Mouse (Mus musculus) gastrocnemius, postnatal 14 days (tissue): ENCODE data around the gene Zdhhc12. TPM values are rescaled to one million over a fixed set of nuclear protein-coding genes. Genes with fewer than 3 reads are reported as not detected.
"Not testable (repeated sequence)": the region's sequence is repeated elsewhere in the genome, so short reads cannot be mapped to it uniquely, and the experiment has no call there.

Source experiments
- DNase-seq: peaks from one replicate; pipeline ENCODE4 v3.0.0; 2021; ENCODE audit warnings: mixed read lengths
- intact Hi-C: fragments of 180-260 bp; cut with DNase I; formaldehyde crosslinking; loops from one replicate; pipeline ENCODE4 v1.15.1; 2025; ENCODE audit warnings: low total_unique reads
- total RNA-seq, 2 experiments: library from RNA; stranded (reverse); gene quantifications; 2 replicates each; pipeline ENCODE4 v1.2.3; 2021

Gene Zdhhc12
- total RNA-seq, 2 experiments from 2014 or later: 3.5 to 4.0 TPM

DNA sequence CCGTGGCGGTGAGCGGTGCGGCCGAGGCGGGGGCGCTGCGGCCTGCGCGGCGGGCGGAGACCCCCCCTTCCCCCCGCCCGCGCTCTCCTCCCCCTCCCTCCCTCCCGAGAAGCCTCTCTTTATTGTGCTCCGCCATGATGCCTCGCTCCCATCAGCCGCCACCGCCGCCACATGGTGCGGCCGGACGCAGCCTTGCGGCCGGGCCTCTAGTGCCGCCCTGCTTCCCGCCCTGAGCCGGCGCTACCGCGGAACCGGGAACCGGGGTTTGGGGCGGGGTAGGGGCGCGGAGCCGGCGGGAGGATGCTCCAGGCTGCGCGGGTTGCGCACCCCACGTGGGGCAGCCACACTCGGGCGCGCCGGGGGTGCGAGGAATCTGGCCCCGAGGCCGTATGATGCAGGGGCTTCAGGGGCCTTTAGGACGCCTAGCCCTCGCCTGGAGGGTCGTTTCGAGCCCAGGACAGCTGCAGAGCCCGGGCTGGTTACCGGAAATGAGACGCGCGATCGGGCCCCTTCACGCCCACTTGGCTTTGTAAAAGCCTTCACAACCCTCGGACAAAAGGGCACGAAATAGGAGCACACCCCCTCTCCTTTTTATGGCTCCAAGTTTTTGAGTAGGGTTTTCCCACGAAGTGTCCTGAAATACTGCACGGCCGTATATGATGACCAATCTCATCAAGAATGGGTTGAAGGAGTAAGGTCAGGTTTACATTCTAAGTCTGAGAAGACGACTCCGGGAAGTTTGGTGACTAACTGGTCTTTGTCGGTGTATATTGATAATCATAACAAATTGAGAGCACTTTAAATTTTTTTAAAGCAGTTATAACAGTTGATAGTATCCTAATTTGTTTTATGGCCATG, 26.2 kb downstream of the Zdhhc12 start:
- intact Hi-C loops: no loop called here
- DNase-seq: peak; percentile 36

DNA sequence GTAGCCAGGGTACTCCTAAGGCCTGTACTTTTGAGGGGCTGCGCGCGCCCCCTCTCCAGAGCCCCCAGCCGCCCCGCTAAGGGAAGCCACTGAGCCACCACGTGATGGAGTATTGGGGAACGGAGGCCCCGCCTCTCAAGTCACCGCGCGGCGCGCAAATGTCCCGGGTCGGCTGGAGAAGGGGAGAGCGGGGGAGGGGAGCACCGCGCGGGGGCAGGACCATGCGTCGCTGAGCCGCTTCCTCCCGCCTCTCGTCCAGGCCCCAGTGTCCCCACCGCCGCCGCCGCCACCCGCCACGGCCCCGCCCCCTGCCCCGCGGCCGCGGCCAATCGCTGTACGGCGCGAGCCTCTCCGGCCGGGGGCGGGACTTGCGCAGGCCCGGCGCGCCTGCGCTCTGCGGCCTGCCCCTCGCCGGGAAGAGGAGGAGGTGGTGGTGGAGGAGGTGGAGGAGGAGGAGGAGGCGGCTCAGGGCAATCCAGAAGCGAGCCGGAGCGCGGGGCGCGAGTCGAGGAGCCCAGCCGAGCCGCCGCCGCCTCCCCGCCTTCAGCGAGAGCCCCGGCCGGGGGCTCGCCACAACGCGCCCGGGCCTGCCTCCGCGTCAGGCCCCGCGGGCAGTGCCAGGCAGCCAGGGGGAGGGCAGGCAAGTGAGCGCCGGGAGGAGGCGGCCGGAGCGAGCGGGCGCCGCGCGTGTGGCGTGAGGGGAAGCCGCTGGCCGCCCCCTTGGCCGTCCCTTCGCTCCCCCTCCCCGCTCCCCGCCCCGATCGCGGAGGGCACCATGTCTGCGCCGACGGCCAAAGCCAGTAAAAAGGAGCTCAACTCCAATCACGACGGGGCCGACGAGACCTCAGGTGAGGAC, 27.2 kb downstream of the Zdhhc12 start:
- DNase-seq: peak; percentile 96
- intact Hi-C loops: no loop called here

DNA sequence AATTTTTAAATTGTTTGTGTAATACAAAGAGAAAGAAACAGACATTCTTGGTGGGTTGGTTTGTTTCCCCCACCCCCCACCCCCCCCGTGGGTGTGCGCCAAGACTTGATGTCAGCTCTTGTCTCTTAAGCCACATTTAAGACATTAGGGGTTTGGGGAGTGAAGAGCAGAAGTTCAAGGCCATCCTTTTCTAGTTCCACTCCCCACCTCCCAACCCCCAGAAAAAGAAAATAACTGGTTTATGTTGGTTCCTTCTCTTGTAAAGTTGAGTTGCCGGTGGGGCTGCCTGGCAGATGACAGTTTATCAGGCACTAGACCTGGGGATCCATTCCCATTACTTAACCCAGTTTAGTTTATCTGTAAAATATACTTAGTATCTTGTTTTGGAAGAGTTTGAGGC, 29.1 kb downstream of the Zdhhc12 start:
- intact Hi-C loops: no loop called here
- DNase-seq: no peak

DNA sequence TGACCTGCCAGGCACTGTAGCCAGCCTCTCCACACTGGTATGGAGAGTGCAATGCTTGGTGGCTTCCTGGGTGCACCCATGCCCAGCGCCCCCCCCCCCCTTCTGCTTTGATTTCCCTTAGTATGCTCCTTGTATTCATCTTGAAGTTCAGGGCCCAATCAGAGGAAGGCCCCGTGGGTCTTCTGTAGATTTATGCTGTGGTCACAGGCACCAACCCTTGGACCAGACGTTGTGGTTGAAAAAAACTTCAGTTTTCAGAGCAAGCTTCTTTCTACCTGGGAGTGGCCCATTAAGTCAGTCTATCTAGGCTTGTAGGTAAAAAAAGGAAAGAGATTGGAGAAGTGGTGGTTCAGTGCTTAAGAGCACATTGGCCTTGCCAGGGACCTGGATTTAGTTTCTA, 29.7 kb downstream of the Zdhhc12 start:
- intact Hi-C loops: no loop called here

DNA sequence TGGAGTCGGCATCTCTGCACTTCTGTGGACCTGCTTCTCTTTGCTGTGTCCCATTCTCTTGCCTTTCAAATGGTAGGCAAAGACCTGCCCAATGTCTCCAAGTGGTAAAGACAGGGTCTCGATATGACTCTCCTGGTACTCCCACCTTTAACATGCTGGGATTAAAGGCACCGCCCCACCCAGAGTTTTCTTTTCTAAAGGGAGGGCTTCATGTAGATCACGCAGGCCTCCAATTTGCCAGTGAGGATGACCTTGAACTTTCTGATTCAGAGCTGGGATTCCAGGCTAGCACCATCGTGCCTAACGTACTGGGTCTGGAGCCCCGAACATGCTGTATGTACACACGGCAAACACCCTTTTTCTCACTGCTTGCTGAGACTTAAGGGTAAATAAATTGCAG, 30.2 kb downstream of the Zdhhc12 start:
- intact Hi-C loops: no loop called here
- DNase-seq: no peak

More for the DNA sequence above, 29.7 kb downstream of the Zdhhc12 start:
- DNase-seq: no peak

DNA sequence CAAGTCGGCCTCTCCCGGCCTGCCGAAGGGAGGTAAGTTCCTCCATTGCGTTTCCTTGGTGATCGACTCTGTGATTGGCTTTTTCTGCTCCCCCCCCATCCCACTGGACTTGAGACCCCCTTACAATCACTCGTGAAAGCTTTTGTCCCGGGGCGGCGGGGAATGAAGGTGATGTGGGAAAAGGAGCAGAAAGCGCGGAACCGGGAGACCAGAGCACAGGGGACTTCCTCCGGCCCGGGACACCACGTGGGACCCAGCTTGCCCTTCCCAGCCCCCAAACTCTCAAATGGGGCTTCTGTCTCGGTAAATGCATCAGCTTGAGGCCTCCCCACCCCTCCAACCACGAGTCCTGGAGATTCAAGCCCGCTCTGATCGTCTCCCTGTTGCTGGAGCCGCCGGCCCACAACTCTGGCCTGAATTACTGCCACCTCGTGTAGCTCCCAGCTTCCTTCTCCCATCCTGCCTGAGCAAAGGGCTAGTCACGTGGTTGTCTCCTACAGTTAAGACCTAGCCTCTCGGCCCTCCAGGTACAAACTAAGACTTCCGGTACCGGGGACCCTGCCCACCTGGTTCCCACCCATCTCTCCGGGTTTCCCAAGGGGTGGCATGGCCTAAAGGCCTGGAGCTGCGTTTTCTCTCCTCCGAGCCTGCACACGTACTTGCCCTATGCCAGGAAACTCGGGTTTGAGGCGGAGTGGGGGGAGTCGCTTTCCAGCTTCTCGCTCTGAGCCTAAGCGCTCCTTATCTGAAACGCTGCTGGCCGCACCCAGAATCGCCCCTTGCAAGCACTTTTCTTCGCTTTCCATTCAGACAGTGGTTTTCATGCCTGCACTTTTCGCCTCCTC, 31.0 kb downstream of the Zdhhc12 start:
- DNase-seq: peak; percentile 30
- intact Hi-C loops: no loop called here

DNA sequence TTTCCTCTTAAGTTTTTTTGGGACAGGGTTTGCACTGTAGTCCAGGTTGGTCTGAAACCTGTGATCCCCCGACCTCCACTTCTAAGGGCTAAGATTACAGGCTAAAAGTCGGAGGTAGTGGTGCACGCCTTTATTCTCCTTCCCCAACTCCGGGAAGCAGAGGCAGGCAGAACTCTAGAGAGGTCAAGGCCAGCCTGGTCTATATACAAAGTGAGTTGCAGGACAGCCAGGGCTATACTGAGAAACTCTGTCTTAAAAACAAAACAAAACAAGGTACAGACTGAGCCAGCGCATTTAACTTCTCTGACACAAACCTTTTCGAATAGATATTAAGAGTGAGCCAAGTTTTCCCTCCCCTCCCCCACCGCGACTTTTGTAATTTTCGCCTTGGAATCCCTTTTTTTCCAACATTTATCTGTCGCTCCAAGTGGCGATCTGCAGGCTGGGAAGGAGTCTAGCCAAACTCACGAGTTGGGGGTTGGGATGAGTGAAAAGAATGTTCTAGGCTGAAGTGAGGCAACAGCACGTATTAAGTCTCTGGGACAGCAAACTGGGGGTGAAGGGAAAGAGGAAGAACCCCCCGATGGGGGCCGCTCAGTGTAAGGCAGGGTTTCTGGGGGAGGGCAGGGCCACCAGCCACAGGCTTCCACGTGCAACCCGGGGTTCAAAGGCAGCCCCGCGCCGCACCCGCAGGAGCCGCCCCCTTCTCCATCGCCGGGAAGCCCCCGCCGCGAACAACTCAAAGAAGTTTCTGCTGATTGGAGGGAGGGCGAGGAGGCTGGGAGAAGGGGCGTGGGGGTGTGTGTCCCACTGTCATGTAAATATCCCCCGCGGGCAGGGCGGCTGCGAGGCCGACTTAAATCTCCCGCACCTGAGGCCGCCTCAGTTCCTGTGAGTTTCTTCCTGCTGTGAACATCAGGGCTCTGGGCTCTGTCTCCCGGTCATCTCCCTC, 32.0 kb downstream of the Zdhhc12 start:
- intact Hi-C loops: no loop called here
- no peak for DNase-seq

DNA sequence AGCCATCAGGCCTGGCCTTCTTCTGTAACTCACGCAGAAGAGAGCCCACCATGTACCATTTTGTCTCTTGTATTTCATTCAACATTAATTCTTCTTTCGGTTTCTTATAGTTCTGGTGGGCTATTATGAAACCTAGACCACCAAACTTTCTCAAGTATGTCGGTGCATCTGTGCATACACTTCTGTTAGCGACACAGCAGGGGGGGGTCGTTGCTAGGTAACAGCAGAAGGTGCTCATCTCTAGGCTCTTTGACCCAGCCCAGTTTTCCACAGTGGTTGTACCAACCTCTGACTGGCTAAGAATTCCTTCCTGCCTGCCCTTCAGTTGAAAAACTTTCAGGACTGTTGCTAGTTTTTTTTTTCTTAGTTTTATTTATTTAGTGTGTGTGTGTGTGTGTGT, 35.0 kb downstream of the Zdhhc12 start:
- intact Hi-C loops: no loop called here

DNA sequence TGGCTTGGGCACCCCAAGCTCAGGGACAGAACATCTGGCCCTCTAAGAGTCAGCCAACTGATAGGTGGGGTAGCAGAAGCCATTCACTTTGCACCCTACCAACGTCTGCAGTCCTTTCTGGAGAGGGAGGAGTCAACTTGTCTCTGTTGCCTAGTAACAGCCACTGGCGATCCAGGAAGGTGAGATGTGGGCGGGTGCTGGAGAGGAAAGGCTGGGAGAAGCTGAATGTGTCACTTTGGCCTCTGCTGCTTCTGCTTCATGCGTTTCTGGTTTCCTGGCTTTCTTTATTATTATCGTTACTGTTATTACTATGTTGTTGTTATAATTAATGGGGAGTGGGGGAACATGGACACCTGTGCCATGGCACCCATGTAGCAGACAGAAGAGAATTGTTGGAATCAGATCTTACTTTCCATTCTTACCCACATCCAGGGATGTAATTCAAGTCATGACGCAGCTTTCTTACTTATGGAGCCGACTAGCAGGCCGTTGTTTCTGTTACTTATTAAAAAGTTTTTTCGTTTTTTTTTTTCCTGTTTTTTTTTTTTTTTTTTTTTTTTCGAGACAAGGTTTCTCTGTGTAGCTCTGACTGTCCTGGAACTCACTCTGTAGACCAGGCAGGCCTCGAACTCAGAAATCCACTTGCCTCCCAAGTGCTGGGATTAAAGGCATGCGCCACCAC, 36.1 kb downstream of the Zdhhc12 start, which contains the start of gene Set:
Set (plus strand) TSS at position 156 of the 682 bp plus-strand sequence.
- intact Hi-C loops: no loop called here
- DNase-seq: no peak

More for the DNA sequence above, 35.0 kb downstream of the Zdhhc12 start:
- DNase-seq: no peak

DNA sequence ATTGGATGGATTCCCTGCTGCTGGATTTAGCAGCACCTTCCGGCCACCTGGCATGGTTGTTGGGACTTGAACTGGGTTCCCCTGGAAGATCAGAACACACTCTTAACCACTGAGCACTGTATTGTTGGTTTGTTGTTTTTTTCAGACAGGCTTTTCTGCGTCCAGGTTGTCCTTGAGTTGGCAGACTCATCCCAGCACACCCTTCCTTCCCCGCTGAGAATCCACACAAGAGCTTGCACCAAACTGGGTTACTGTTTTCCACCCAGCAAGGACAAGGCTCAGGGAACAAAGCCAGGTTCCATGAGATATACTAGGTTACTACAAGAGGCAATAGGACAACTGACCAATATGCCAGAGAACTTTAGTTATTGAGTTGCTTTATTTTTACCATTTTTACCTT, 36.7 kb downstream of the Zdhhc12 start:
- no peak for DNase-seq
- intact Hi-C loops: no loop called here

DNA sequence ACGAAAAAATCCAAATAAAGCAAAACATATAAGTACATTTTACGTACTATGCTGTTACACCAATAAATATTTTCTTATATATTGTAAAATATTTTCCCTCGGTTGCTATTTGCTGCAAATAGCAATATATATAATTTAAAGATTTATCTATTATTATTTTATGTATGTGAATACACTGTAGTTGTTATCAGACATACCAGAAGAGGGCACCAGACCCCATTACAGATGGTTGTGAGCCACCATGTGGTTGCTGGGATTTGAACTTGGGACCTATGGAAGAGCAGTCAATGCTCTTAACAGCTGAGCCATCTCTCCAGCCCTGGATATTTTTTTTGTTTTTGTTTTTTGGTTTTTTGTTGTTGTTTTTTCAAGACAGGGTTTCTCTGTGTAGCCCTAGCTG, 38.1 kb downstream of the Zdhhc12 start:
- intact Hi-C loops, DNase-seq: not testable (repeated sequence)

DNA sequence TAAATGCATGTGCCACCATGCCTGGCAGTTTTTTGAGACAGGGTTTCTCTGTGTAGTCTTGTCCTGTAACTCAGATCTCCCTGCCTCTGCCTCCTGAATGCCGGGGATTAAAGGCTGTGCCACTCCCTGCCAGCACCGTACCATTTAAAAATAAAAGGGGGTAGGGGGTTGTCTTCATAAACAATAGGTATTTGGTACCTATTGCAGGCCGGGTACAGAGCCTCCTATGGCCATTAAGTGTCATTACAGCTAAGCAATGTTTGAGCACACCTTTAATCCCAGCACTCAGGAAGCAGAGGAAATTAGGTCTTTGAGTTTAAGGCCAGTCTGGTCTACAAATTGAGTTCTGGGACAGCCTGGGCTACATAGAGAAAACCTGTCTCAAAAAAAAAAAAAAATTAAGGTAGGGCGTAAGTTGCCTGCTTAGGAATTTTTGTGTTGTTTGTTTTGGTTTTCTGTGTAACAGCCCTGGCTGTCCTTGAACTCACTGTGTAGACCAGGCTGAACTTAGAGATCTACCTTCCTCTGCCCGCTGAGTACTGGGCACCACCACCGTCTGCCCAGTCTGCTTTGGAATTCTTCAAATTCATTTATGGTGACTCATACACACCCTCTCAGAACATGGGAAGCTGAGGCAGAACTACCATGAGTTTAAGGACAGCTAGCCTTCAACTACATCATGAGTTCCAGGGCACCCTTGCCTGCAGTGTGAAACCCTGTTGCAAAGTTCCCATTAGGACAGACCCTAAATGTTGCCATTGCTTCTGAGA, 41.3 kb downstream of the Zdhhc12 start:
- no peak for DNase-seq
- intact Hi-C loops: no loop called here

DNA sequence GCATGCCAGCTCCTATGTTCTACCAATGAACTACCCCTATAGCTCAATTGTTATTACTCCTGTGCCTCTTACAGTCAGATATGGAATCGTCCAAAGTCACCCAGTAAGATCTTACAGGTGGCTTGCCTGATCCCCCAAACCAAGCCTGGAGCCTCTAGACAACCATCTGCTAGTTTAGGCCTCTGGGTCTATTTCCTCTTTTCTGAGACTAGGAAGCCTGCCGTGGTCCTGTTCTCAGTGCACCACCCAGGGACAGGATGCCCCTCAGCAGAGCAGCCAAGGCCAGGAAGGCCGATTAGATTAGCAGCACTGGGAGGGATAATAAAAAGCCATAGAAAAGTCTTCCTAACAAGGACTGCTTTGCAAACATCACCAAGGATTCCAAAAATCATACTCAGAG, 43.6 kb downstream of the Zdhhc12 start:
- intact Hi-C loops: loop anchor here (5.0 kb wide), 1 partner anchor 47 kb away; no protein-coding TSS in a partner anchor
- DNase-seq: no peak

DNA sequence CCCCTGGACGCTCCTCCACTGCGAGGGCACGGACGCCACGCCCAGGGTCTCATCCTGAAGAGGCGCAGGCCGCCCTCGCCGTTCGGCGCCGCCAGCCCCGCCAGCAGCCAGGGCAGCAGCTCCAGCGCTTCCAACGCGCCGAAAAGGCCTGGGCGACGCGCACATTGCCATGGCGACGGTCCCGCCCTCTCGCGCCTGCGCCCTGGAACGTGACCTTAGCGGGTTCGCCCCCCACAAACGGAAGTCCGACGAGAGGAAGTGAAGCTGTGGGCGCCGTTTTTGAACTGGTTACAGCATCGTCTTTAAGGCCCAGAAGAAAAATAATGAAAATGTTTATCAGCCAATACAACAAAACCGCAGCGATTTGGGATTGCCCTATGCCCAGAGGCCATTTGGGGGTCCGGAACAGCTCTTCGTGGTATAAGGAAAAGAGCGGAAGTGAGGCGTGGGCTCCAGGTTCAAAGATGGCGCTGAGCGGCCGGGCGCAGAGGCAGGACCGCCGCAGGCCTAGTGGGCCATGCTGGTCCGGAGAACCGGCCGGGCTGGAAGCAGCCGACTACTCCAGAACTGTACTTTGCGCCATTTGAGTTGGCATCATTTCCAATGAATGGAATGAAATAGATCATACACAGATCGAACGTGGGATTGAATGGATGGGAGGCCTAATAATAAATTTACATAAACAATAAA, 44.6 kb downstream of the Zdhhc12 start, which contains the start of gene Wdr34:
Wdr34 (minus strand) TSS at position 183 of the 690 bp plus-strand sequence.
- DNase-seq: peak; percentile 98
- intact Hi-C loops: loop anchor here (5.0 kb wide), 1 partner anchor 48 kb away; no protein-coding TSS in a partner anchor

DNA sequence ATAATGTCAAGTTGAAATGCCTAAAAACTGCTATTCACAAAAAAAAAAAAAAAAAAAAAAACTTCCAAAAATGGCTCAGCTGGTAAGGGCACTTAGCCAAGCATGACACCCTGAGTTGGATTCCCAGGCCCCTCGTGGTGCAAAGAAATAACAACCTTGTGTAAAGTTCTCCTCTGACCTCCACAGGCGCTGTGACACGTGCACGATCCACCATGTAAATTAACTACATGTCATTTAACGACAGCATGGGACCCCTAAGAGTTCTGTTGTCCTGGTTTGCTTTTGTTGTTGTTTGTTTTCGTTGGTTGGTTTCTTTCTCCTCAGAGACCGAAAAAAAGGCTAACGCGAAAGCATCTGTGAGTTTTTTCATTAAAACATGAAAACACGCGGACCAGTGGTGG, 45.3 kb downstream of the Zdhhc12 start:
- intact Hi-C loops: loop anchor here (5.0 kb wide), 1 partner anchor 49 kb away; no protein-coding TSS in a partner anchor

DNA sequence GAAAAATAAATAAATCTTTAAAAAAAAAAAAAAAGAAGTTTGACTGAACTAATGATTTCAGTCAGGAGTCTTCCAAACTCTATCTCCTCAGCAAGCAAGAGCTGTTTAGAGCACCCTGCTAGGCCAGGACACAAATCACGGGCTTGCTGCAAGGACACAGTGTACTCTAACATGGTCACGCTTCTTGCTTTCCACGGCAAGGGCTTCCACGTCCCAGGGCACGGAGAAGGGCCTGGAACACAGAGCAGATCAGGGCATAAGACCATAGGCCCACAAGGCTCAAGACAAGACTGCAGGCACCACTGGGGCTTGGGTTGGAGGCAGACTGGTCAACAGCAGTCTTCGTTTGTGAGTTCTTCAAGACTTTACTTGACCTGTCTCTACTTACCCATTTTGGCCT, 46.3 kb downstream of the Zdhhc12 start:
- intact Hi-C loops: loop anchor here (5.0 kb wide), 1 partner anchor 50 kb away; no protein-coding TSS in a partner anchor
- DNase-seq: no peak

More for the DNA sequence above, 45.3 kb downstream of the Zdhhc12 start:
- no peak for DNase-seq
